Mouse (Mus musculus): ENCODE results near the gene Plin3. TPM values are rescaled to one million over a fixed set of nuclear protein-coding genes. Genes with fewer than 3 reads are reported as not detected.

Plin3 gene
- polyA plus RNA-seq, 1 experiment from 2014 or later = 65.2 TPM

- Histone ChIP-seq H3K27ac (ENCODE audit: low read depth, low read length) (peak overlapping the region; percentile 72), H3K9ac (ENCODE audit: low read depth, low read length) (0 out of 2 replicates have a peak overlapping the region, but pooled peaks have one; percentile 56), H3K27me3 (ENCODE audit: control insufficient read depth, insufficient read depth, low read length) (no peaks in the 10 kb centered on the region), H3K4me3 (ENCODE audit: low read length) (peak overlapping the region; percentile 11; the same call in 1 of the 2 replicates), H3K4me2 (replicated peaks; ENCODE audit: low read depth, low read length) (peak overlapping the region; percentile 80), H3K9me3 (ENCODE audit: control insufficient read depth, low read length) (no peaks in the 10 kb centered on the region), H3K36me3 (ENCODE audit: control insufficient read depth, insufficient read depth, low read length) (peaks cover 18% of the 10 kb centered on the region), H3K4me1 (ENCODE audit: control insufficient read depth, insufficient read depth, low read length) (peaks cover 20% of the 10 kb centered on the region; the same call in 1 of the 2 replicates)
- no peak; the same call in 1 of the 2 replicates for ATAC-seq (ENCODE audit: low FRiP score, low TSS enrichment)
- WGBS = 21% methylated on average over 9 of the region's 9 CpGs
Measured at GRCm38 (mm10) chr17:56255429-56255828, 37.2 kb downstream of the Plin3 start.

GRCm38 (mm10) chr17:56254695-56255094 is 38.0 kb downstream of the Plin3 start:
- H3K27ac ChIP-seq (ENCODE audit: low read depth, low read length) = no peak overlapping the region

GRCm38 (mm10) chr17:56251136-56251829 is 41.4 kb downstream of the Plin3 start:
- H3K36me3 ChIP-seq (ENCODE audit: control insufficient read depth, insufficient read depth, low read length) = no peaks in the 10 kb centered on the region
- no peaks in the 10 kb centered on the region for H3K9me3 ChIP-seq (ENCODE audit: control insufficient read depth, low read length)
- no peak overlapping the region for H3K27ac ChIP-seq (ENCODE audit: low read depth, low read length)
- no peaks in the 10 kb centered on the region for H3K4me1 ChIP-seq (ENCODE audit: control insufficient read depth, insufficient read depth, low read length)
- 26% methylated on average over 6 of the region's 6 CpGs for WGBS
- H3K27me3 ChIP-seq (ENCODE audit: control insufficient read depth, insufficient read depth, low read length) = no peaks in the 10 kb centered on the region
- no peak overlapping the region for H3K9ac ChIP-seq (ENCODE audit: low read depth, low read length)
- H3K4me2 ChIP-seq (replicated peaks; ENCODE audit: low read depth, low read length) = 0 out of 2 replicates have a peak overlapping the region, but pooled peaks have one; percentile 8
- ATAC-seq (ENCODE audit: low FRiP score, low TSS enrichment) = no peak
- H3K4me3 ChIP-seq (ENCODE audit: low read length) = no peak overlapping the region

More at GRCm38 (mm10) chr17:56254695-56255094, 38.0 kb downstream of the Plin3 start:
- WGBS = 92% methylated on average over 4 of the region's 4 CpGs
- H3K9ac ChIP-seq (ENCODE audit: low read depth, low read length) = no peak overlapping the region
- no peaks in the 10 kb centered on the region for H3K27me3 ChIP-seq (ENCODE audit: control insufficient read depth, insufficient read depth, low read length)
- peaks cover 13% of the 10 kb centered on the region; the same call in 1 of the 2 replicates for H3K4me1 ChIP-seq (ENCODE audit: control insufficient read depth, insufficient read depth, low read length)
- H3K4me2 ChIP-seq (replicated peaks; ENCODE audit: low read depth, low read length) = no peak overlapping the region
- no peaks in the 10 kb centered on the region for H3K9me3 ChIP-seq (ENCODE audit: control insufficient read depth, low read length)
- no peak; the same call in 1 of the 2 replicates for ATAC-seq (ENCODE audit: low FRiP score, low TSS enrichment)
- H3K36me3 ChIP-seq (ENCODE audit: control insufficient read depth, insufficient read depth, low read length) = peaks cover 11% of the 10 kb centered on the region
- no peak overlapping the region for H3K4me3 ChIP-seq (ENCODE audit: low read length)

- H3K36me3 ChIP-seq (ENCODE audit: control insufficient read depth, insufficient read depth, low read length) = no peaks in the 10 kb centered on the region
- no peak overlapping the region for H3K4me2 ChIP-seq (replicated peaks; ENCODE audit: low read depth, low read length)
- H3K9ac ChIP-seq (ENCODE audit: low read depth, low read length) = no peak overlapping the region
- no peak overlapping the region for H3K4me3 ChIP-seq (ENCODE audit: low read length)
- no peaks in the 10 kb centered on the region for H3K4me1 ChIP-seq (ENCODE audit: control insufficient read depth, insufficient read depth, low read length)
- peaks cover 5% of the 10 kb centered on the region; the same call in 1 of the 2 replicates for H3K27me3 ChIP-seq (ENCODE audit: control insufficient read depth, insufficient read depth, low read length)
- no peak overlapping the region for H3K27ac ChIP-seq (ENCODE audit: low read depth, low read length)
- no peak for ATAC-seq (ENCODE audit: low FRiP score, low TSS enrichment)
- 67% methylated on average over 7 of the region's 7 CpGs for WGBS
- no peaks in the 10 kb centered on the region for H3K9me3 ChIP-seq (ENCODE audit: control insufficient read depth, low read length)
Measured at GRCm38 (mm10) chr17:56245608-56246007, 47.1 kb downstream of the Plin3 start.

GRCm38 (mm10) chr17:56241541-56242401 is 50.9 kb downstream of the Plin3 start:
- Histone ChIP-seq H3K9me3 (ENCODE audit: control insufficient read depth, low read length) (no peaks in the 10 kb centered on the region), H3K4me2 (replicated peaks; ENCODE audit: low read depth, low read length) (no peak overlapping the region), H3K36me3 (ENCODE audit: control insufficient read depth, insufficient read depth, low read length) (no peaks in the 10 kb centered on the region), H3K9ac (ENCODE audit: low read depth, low read length) (no peak overlapping the region), H3K27me3 (ENCODE audit: control insufficient read depth, insufficient read depth, low read length) (peaks cover 5% of the 10 kb centered on the region; the same call in 1 of the 2 replicates), H3K27ac (ENCODE audit: low read depth, low read length) (no peak overlapping the region), H3K4me1 (ENCODE audit: control insufficient read depth, insufficient read depth, low read length) (no peaks in the 10 kb centered on the region), H3K4me3 (ENCODE audit: low read length) (no peak overlapping the region)
- WGBS = 3% methylated on average over 33 of the region's 33 CpGs
- ATAC-seq (ENCODE audit: low FRiP score, low TSS enrichment) = peak; percentile 85

GRCm38 (mm10) chr17:56233818-56234469 is 58.7 kb downstream of the Plin3 start:
- ATAC-seq (ENCODE audit: low FRiP score, low TSS enrichment) = peak; percentile 75; the same call in 1 of the 2 replicates
- H3K4me2 ChIP-seq (replicated peaks; ENCODE audit: low read depth, low read length) = no peak overlapping the region
- H3K36me3 ChIP-seq (ENCODE audit: control insufficient read depth, insufficient read depth, low read length) = no peaks in the 10 kb centered on the region
- no peak overlapping the region for H3K9ac ChIP-seq (ENCODE audit: low read depth, low read length)
- no peaks in the 10 kb centered on the region for H3K4me1 ChIP-seq (ENCODE audit: control insufficient read depth, insufficient read depth, low read length)
- H3K4me3 ChIP-seq (ENCODE audit: low read length) = no peak overlapping the region
- H3K9me3 ChIP-seq (ENCODE audit: control insufficient read depth, low read length) = no peaks in the 10 kb centered on the region
- no peak overlapping the region for H3K27ac ChIP-seq (ENCODE audit: low read depth, low read length)
- H3K27me3 ChIP-seq (ENCODE audit: control insufficient read depth, insufficient read depth, low read length) = no peaks in the 10 kb centered on the region
- WGBS = 4% methylated on average over 14 of the region's 14 CpGs

GRCm38 (mm10) chr17:56233389-56233788 is 59.3 kb downstream of the Plin3 start:
- Histone ChIP-seq H3K4me3 (ENCODE audit: low read length) (no peak overlapping the region), H3K9me3 (ENCODE audit: control insufficient read depth, low read length) (no peaks in the 10 kb centered on the region), H3K4me1 (ENCODE audit: control insufficient read depth, insufficient read depth, low read length) (no peaks in the 10 kb centered on the region), H3K27me3 (ENCODE audit: control insufficient read depth, insufficient read depth, low read length) (no peaks in the 10 kb centered on the region), H3K9ac (ENCODE audit: low read depth, low read length) (no peak overlapping the region), H3K27ac (ENCODE audit: low read depth, low read length) (no peak overlapping the region), H3K4me2 (replicated peaks; ENCODE audit: low read depth, low read length) (no peak overlapping the region), H3K36me3 (ENCODE audit: control insufficient read depth, insufficient read depth, low read length) (no peaks in the 10 kb centered on the region)
- 50% methylated on average over 8 of the region's 8 CpGs for WGBS
- no peak for ATAC-seq (ENCODE audit: low FRiP score, low TSS enrichment)

- no peak for ATAC-seq (ENCODE audit: low FRiP score, low TSS enrichment)
- Histone ChIP-seq H3K27me3 (ENCODE audit: control insufficient read depth, insufficient read depth, low read length) (no peaks in the 10 kb centered on the region), H3K36me3 (ENCODE audit: control insufficient read depth, insufficient read depth, low read length) (no peaks in the 10 kb centered on the region), H3K4me3 (ENCODE audit: low read length) (no peak overlapping the region), H3K9me3 (ENCODE audit: control insufficient read depth, low read length) (no peaks in the 10 kb centered on the region), H3K4me1 (ENCODE audit: control insufficient read depth, insufficient read depth, low read length) (no peaks in the 10 kb centered on the region), H3K27ac (ENCODE audit: low read depth, low read length) (no peak overlapping the region), H3K4me2 (replicated peaks; ENCODE audit: low read depth, low read length) (no peak overlapping the region), H3K9ac (ENCODE audit: low read depth, low read length) (no peak overlapping the region)
- 76% methylated on average over 10 of the region's 10 CpGs for WGBS
Measured at GRCm38 (mm10) chr17:56229943-56230342, 62.7 kb downstream of the Plin3 start.
